Mouse (Mus musculus): ENCODE results near the gene Acsl5. TPM values are rescaled to one million over a fixed set of nuclear protein-coding genes. Genes with fewer than 3 reads are reported as not detected.

Gene Acsl5
- polyA plus RNA-seq, 1 experiment from 2014 or later: 21.2 TPM

DNA sequence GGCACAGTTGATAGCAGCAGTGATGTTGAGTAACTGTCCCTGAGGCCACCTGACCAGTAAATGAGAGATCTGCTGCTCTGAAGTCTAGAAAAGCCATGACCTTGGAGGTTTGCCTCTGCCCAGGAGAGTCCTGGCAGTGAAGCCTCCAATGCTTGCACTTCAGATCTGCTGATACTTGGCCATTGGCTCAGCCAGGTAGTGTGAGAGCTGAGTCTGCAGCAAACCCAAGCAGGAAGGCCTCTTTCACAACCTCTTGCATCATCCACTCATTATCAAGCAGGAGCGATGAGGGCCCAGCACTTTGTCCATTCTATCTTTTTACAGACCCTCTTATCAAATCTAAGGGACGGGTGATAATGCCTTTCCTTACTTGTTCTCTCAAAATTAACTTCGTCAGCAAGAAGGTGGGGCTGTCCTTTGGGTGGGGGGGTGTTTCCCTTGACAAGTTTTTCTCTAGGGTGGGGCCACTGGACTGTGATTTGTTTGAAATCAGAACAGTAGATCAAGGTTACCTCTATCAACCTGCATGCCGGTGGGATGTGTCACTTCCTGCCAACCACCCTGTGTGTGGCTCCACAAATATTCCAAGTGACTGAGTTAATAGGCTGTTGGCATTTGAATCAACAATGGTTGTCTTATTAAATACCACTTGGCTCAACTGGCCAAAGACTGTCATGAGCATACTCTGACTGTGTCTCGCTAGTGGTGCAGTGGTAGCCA, 6.1 kb downstream of the Acsl5 start:
- no peak for ATAC-seq (ENCODE audit: insufficient number of reproducible peaks, insufficient read depth, low FRiP score, low TSS enrichment, low read depth)
- Histone ChIP-seq H3K27ac (no peak overlapping the region), H3K9me3 (no peaks in the 10 kb centered on the region), H3K36me3 (no peaks in the 10 kb centered on the region), H3K4me2 (no peak overlapping the region), H3K9ac (replicated peaks) (no peak overlapping the region), H3K27me3 (no peaks in the 10 kb centered on the region), H3K4me3 (replicated peaks) (no peak overlapping the region), H3K4me1 (replicated peaks) (peaks cover 8% of the 10 kb centered on the region; the same call in 1 of the 2 replicates)
- WGBS: 94% methylated on average over 5 of the region's 5 CpGs

GRCm38 (mm10) chr19:55258514-55258913, 6.8 kb downstream of the Acsl5 start:
- Histone ChIP-seq H3K4me3 (replicated peaks) (no peak overlapping the region), H3K36me3 (no peaks in the 10 kb centered on the region), H3K9ac (replicated peaks) (no peak overlapping the region), H3K27me3 (no peaks in the 10 kb centered on the region), H3K27ac (no peak overlapping the region), H3K4me1 (replicated peaks) (peaks cover 8% of the 10 kb centered on the region; the same call in 1 of the 2 replicates), H3K4me2 (no peak overlapping the region), H3K9me3 (no peaks in the 10 kb centered on the region)
- no peak for ATAC-seq (ENCODE audit: insufficient number of reproducible peaks, insufficient read depth, low FRiP score, low TSS enrichment, low read depth)
- 92% methylated on average over 5 of the region's 5 CpGs for WGBS

GRCm38 (mm10) chr19:55260389-55261184, 8.8 kb downstream of the Acsl5 start:
- Histone ChIP-seq H3K27me3 (no peaks in the 10 kb centered on the region), H3K9me3 (no peaks in the 10 kb centered on the region), H3K4me1 (replicated peaks) (no peaks in the 10 kb centered on the region), H3K9ac (replicated peaks) (no peak overlapping the region), H3K4me3 (replicated peaks) (no peak overlapping the region), H3K36me3 (no peaks in the 10 kb centered on the region), H3K27ac (no peak overlapping the region), H3K4me2 (no peak overlapping the region)
- ATAC-seq (ENCODE audit: insufficient number of reproducible peaks, insufficient read depth, low FRiP score, low TSS enrichment, low read depth): no peak
- 70% methylated on average over 12 of the region's 12 CpGs for WGBS

GRCm38 (mm10) chr19:55265269-55265668, 13.5 kb downstream of the Acsl5 start:
- no peaks in the 10 kb centered on the region for H3K4me1 ChIP-seq (replicated peaks)
- no peak overlapping the region for H3K27ac ChIP-seq
- 87% methylated on average over 3 of the region's 3 CpGs for WGBS
- H3K27me3 ChIP-seq: no peaks in the 10 kb centered on the region
- H3K9ac ChIP-seq (replicated peaks): no peak overlapping the region
- no peak overlapping the region for H3K4me3 ChIP-seq (replicated peaks)
- ATAC-seq (ENCODE audit: insufficient number of reproducible peaks, insufficient read depth, low FRiP score, low TSS enrichment, low read depth): no peak
- H3K36me3 ChIP-seq: no peaks in the 10 kb centered on the region
- H3K9me3 ChIP-seq: no peaks in the 10 kb centered on the region
- no peak overlapping the region for H3K4me2 ChIP-seq

GRCm38 (mm10) chr19:55266786-55267185, 15.0 kb downstream of the Acsl5 start:
- no peak overlapping the region for H3K27ac ChIP-seq
- no peaks in the 10 kb centered on the region for H3K36me3 ChIP-seq
- H3K9me3 ChIP-seq: no peaks in the 10 kb centered on the region
- no peak overlapping the region for H3K4me3 ChIP-seq (replicated peaks)
- H3K9ac ChIP-seq (replicated peaks): no peak overlapping the region
- no peaks in the 10 kb centered on the region for H3K27me3 ChIP-seq
- no peak overlapping the region for H3K4me2 ChIP-seq
- ATAC-seq (ENCODE audit: insufficient number of reproducible peaks, insufficient read depth, low FRiP score, low TSS enrichment, low read depth): no peak
- WGBS: 67% methylated on average over 3 of the region's 3 CpGs
- H3K4me1 ChIP-seq (replicated peaks): no peaks in the 10 kb centered on the region

GRCm38 (mm10) chr19:55268150-55268549, 16.4 kb downstream of the Acsl5 start:
- H3K4me3 ChIP-seq (replicated peaks): no peak overlapping the region
- H3K4me2 ChIP-seq: no peak overlapping the region
- no peaks in the 10 kb centered on the region for H3K36me3 ChIP-seq
- H3K9ac ChIP-seq (replicated peaks): no peak overlapping the region
- H3K4me1 ChIP-seq (replicated peaks): no peaks in the 10 kb centered on the region
- H3K9me3 ChIP-seq: no peaks in the 10 kb centered on the region
- WGBS: 68% methylated on average over 3 of the region's 3 CpGs
- H3K27ac ChIP-seq: no peak overlapping the region
- H3K27me3 ChIP-seq: no peaks in the 10 kb centered on the region
- ATAC-seq (ENCODE audit: insufficient number of reproducible peaks, insufficient read depth, low FRiP score, low TSS enrichment, low read depth): no peak

- Histone ChIP-seq H3K27me3 (no peaks in the 10 kb centered on the region), H3K36me3 (no peaks in the 10 kb centered on the region), H3K4me2 (no peak overlapping the region), H3K4me1 (replicated peaks) (no peaks in the 10 kb centered on the region), H3K9ac (replicated peaks) (no peak overlapping the region), H3K27ac (no peak overlapping the region), H3K9me3 (no peaks in the 10 kb centered on the region), H3K4me3 (replicated peaks) (no peak overlapping the region)
- no peak for ATAC-seq (ENCODE audit: insufficient number of reproducible peaks, insufficient read depth, low FRiP score, low TSS enrichment, low read depth)
- WGBS: 87% methylated on average over 5 of the region's 5 CpGs
These were observed 17.3 kb downstream of the Acsl5 start for GRCm38 (mm10) chr19:55269051-55269450.

DNA sequence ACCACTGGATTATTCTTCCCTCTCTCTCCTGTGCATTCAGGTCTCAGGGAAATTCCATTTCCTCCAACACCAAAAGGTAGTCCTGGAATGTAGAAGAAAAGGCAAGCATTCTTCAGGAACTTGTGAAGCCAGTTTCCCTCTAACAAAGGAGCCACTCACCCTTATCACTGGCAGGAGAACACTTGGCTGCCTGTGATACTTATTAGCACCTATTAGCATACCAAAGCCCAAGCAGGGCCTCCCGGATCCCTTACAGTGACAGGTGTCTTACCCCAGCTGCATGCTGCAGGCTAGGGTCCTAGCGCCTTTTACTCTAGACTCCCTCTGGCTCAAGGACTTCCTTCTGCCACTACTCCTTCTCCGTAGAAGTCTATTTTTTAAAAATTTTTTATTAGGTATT, 19.7 kb downstream of the Acsl5 start:
- H3K4me3 ChIP-seq (replicated peaks): no peak overlapping the region
- no peaks in the 10 kb centered on the region for H3K9me3 ChIP-seq
- H3K4me1 ChIP-seq (replicated peaks): no peaks in the 10 kb centered on the region
- H3K27ac ChIP-seq: no peak overlapping the region
- no peak overlapping the region for H3K9ac ChIP-seq (replicated peaks)
- no peak overlapping the region for H3K4me2 ChIP-seq
- ATAC-seq (ENCODE audit: insufficient number of reproducible peaks, insufficient read depth, low FRiP score, low TSS enrichment, low read depth): no peak
- H3K27me3 ChIP-seq: no peaks in the 10 kb centered on the region
- H3K36me3 ChIP-seq: no peaks in the 10 kb centered on the region
- 33% methylated on average over 3 of the region's 3 CpGs for WGBS

DNA sequence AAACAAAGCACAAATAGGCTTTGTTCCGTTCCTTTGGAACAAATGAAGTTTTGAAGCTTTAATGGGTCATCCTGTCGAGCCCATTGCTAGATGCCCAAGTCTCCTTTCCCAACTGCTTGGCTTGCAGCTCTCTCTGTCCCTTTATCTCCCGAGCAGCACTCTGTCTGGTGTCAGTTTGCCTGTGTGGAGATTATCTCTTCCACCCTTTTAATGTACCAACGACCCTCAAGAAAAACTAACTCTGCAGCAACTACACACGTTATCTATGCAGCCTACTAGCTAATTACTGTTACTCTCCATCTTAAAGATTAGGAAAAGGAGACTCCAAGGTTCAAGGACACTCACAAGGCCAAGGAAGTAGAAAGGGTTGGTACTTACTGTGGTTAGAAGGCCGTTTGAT, 21.6 kb downstream of the Acsl5 start:
- no peaks in the 10 kb centered on the region for H3K9me3 ChIP-seq
- H3K27me3 ChIP-seq: no peaks in the 10 kb centered on the region
- H3K9ac ChIP-seq (replicated peaks): no peak overlapping the region
- H3K27ac ChIP-seq: no peak overlapping the region
- no peak for ATAC-seq (ENCODE audit: insufficient number of reproducible peaks, insufficient read depth, low FRiP score, low TSS enrichment, low read depth)
- WGBS: 80% methylated on average over 6 of the region's 6 CpGs
- no peak overlapping the region for H3K4me3 ChIP-seq (replicated peaks)
- no peaks in the 10 kb centered on the region for H3K36me3 ChIP-seq
- no peak overlapping the region for H3K4me2 ChIP-seq
- no peaks in the 10 kb centered on the region for H3K4me1 ChIP-seq (replicated peaks)

DNA sequence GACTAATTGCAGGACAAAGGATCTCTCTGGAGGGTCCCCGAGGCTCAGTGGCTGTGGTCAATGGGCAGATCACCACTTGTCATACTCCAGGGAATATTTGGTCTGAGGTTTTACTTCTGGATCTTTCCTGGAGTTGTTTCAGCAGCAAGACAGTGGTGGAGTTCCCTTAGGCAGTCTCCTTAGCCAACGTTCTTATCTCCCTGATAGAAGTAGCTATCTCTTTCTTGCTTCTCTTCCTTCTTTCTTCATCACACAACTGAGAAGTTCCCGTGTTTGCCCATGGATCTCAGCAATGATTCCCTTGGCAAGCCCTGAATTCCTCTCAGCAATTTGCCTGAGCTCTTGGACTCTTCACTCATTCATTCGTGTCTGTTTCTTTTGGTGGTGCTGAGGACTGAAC, 24.4 kb downstream of the Acsl5 start:
- H3K9ac ChIP-seq (replicated peaks): no peak overlapping the region
- ATAC-seq (ENCODE audit: insufficient number of reproducible peaks, insufficient read depth, low FRiP score, low TSS enrichment, low read depth): no peak
- no peaks in the 10 kb centered on the region for H3K27me3 ChIP-seq
- H3K27ac ChIP-seq: no peak overlapping the region
- no peak overlapping the region for H3K4me3 ChIP-seq (replicated peaks)
- no peaks in the 10 kb centered on the region for H3K9me3 ChIP-seq
- no peaks in the 10 kb centered on the region for H3K4me1 ChIP-seq (replicated peaks)
- no peak overlapping the region for H3K4me2 ChIP-seq
- 80% methylated on average over 4 of the region's 4 CpGs for WGBS
- no peaks in the 10 kb centered on the region for H3K36me3 ChIP-seq

- Histone ChIP-seq H3K36me3 (0 out of 2 replicates have a peak, but pooled peaks cover 4% of the 10 kb centered on the region), H3K4me1 (replicated peaks) (no peaks in the 10 kb centered on the region), H3K9ac (replicated peaks) (no peak overlapping the region), H3K27me3 (no peaks in the 10 kb centered on the region), H3K4me3 (replicated peaks) (no peak overlapping the region), H3K4me2 (no peak overlapping the region), H3K27ac (no peak overlapping the region), H3K9me3 (no peaks in the 10 kb centered on the region)
- 85% methylated on average over 3 of the region's 3 CpGs for WGBS
- ATAC-seq (ENCODE audit: insufficient number of reproducible peaks, insufficient read depth, low FRiP score, low TSS enrichment, low read depth): no peak
These were observed 25.0 kb downstream of the Acsl5 start for GRCm38 (mm10) chr19:55276770-55277169.

Data from limb, embryonic 12.5 days (tissue).